Mouse (Mus musculus): ENCODE measurements around the gene Acat2. TPM values are rescaled to one million over a fixed set of nuclear protein-coding genes. Genes with fewer than 3 reads are reported as not detected.
"Not testable (repeated sequence)": the region's sequence is repeated elsewhere in the genome, so short reads cannot be mapped to it uniquely, and the experiment has no call there.

The Acat2 gene
- total RNA-seq, 2 experiments from 2014 or later = 78.2 to 190 TPM

- no peak for DNase-seq (ENCODE audit: low spot score in 2 of 2)
These were observed 50.9 kb downstream of the Acat2 start, which contains the start of gene Pnldc1 for GRCm38 (mm10) chr17:12909361-12910280. TSS of gene Pnldc1 (minus strand) at chr17:12910230.

DNA sequence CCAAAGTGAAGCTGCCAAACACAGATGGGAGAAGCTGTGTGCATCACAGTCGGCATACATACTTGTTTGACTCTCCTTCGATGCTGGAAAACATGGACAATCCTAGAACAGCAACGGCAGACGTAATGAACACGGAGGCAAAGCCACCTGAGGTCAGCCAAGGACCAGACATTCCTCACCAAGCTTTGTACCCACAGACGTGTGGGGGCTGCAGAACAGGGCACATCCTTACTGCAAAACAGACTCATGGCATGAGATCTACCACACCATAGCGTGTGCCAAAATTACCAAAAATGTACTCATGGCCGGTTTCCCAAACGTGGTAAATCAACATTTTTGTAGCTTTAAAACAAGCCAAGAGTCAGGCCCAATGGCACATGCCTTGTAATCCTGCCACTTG, 54.1 kb downstream of the Acat2 start:
- DNase-seq (ENCODE audit: low spot score in 2 of 2) = no peak

GRCm38 (mm10) chr17:12905810-12906209, 54.7 kb downstream of the Acat2 start:
- DNase-seq (ENCODE audit: low spot score in 2 of 2) = no peak

DNA sequence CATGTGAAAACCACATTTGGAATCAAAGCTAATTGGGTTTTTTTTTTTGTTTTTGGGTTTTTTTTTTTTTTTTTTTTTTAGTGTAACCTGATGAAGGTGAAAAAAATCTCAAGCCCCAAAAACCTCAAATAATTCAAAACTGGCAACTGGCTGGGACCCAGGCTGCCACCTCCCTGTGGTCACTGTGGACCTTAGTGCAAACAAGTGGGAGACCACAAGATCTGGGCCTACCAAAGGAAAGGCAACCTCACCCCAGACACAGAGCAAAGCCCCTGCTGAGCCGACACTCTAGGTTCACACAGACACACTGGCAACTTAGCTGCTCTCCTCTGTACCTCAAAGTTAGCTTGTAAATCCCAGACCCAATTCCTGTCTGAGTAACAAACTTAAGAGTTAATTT, 56.2 kb downstream of the Acat2 start:
- no peak for DNase-seq (ENCODE audit: low spot score in 2 of 2)

DNA sequence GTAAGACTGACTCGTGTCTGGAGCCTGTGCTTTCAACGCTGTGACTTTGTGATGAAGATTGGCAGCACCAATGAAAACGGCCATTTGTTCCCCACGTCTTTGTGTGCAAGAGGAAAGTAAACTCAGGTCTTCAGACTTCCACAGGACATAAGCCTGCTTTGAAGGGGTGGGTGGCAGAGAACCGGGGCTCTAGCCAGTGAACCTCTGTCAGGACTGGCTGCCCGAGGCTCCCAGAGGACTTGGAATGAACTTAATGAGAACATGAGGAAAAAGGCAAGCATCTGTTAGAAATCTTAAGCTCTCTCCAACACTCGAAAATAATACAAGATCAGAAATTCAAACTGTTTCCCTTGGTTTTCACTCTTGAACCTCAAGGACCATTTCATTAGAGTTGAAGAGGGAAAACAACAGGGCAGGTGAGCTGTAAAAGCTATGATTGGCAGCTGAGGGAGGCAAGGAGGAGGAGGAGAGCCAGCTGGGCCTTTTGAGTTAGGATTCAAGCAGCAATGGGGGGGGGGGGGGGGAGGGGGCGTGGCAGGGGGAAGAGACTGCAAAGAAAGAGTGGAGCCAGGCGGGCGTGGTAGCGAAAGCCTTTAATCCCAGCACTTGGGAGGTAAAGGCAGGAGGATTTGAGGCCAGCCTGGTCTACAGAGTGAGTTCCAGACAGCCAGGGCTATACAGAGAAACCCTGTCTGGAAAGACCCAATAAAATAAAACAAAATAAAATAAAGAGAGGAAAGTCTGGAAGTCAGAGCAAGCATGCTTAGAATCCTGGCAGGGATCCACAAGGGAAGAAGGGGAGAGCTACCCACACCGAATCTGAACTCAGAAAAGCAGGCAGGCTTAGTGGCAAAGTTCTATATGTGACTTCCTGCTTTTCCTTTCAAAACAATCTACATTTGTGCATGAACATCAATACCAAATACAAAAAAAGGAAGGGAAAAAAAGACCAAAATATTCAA, 56.9 kb downstream of the Acat2 start:
- DNase-seq (ENCODE audit: low spot score in 2 of 2) = no peak

- DNase-seq (ENCODE audit: low spot score in 2 of 2) = no peak
These were observed 58.3 kb downstream of the Acat2 start for GRCm38 (mm10) chr17:12902291-12902690.

DNA sequence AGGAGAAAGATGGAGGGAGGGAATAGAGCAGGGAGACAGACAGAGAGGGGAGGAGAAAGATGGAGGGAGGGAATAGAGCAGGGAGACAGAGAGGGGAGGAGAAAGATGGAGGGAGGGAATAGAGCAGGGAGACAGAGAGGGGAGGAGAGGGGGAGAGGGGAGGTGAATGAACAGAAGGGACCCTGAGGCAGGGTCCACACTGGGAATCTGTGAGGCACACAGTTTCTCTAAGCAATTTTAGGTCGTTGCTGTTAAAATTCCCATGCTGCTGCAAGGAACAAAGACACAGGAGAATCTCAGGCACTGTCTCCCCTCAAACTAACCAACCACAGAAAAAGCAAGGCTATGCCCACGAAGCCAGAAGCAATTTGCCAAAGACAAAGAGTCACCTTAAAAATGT, 61.9 kb downstream of the Acat2 start:
- not testable (repeated sequence) for DNase-seq (ENCODE audit: low spot score in 2 of 2)

DNA sequence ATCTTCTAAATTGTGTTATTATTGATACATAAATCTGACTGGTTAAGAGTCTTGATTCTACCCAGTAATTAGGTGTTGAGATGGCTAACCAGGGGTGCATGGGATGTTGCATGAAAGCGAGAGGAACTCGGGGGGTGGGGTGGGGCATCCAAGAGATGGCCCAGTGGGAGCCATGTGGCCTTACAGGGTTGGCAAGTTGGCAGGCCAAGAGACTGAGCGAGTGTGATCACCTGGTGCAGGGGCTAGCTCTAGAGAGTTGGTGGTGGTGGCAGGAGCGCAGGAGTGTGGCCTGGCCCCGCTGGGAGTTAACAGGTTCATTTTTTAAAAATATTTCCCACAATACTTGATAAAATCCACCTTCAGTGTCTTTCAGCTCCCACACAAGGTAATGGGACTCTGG, 62.9 kb downstream of the Acat2 start:
- DNase-seq (ENCODE audit: low spot score in 2 of 2) = no peak

Other genes with a start within 250 kb of the Acat2 start
- 10 to 100 TPM; 55.8 to 67.8 TPM for gene Igf2r, start 191.1 kb downstream of the Acat2 start, total RNA-seq (2021)
- not detected for gene Mas1, start 92.6 kb downstream of the Acat2 start, total RNA-seq (2021)
- gene Mrgprh, start 84.7 kb downstream of the Acat2 start, total RNA-seq (2021) = under 1 TPM in 1 of 2 experiments, not detected in 1; 0.16 TPM
- 1 to 10 TPM; 3.3 to 5.5 TPM for gene Pnldc1, start 50.5 kb downstream of the Acat2 start, total RNA-seq (2021)
- gene Tcp1, start 45.0 kb downstream of the Acat2 start, total RNA-seq (2021) = 100 to 1,000 TPM; 233 to 235 TPM
- 10 to 100 TPM; 69.9 to 72.7 TPM for gene Mrpl18, start 44.4 kb downstream of the Acat2 start, total RNA-seq (2021)
- gene Acat3, start 20.1 kb downstream of the Acat2 start, total RNA-seq (2021) = 1 to 10 TPM in 1 of 2 experiments, under 1 TPM in 1; 0.86 to 1.4 TPM
- 10 to 100 TPM; 55.4 to 55.6 TPM for gene Wtap, start 33.4 kb upstream of the Acat2 start, total RNA-seq (2021)
- 100 to 1,000 TPM; 428 to 588 TPM for gene Sod2, start 46.1 kb upstream of the Acat2 start, total RNA-seq (2021)
- under 1 TPM in 1 of 2 experiments, not detected in 1; 0.77 TPM for gene Gpr31b, start 91.5 kb upstream of the Acat2 start, total RNA-seq (2021)
- gene Tcp10b, start 100.4 kb upstream of the Acat2 start, total RNA-seq (2021) = under 1 TPM; 0.19 to 0.73 TPM
- under 1 TPM in 1 of 2 experiments, not detected in 1; 0.50 TPM for gene Unc93a, start 171.1 kb upstream of the Acat2 start, total RNA-seq (2021)

Measured in adrenal gland, adult 18-20 months (tissue).